Mouse (Mus musculus) liver, postnatal 0 days (tissue): Measurements from ENCODE around the gene Furin.

ENCODE experiments used
- CTCF ChIP-seq: sonication (generic); IDR thresholded peaks from 2 replicates; pipeline ENCODE4 v1.5.1; 2016; ENCODE audit warnings: antibody characterized with exemption, low read depth
- EP300 ChIP-seq: IDR thresholded peaks from 2 replicates; pipeline ENCODE4 v1.6.1; 2016; ENCODE audit warnings: antibody characterized with exemption, low read depth, mild to moderate bottlenecking

DNA sequence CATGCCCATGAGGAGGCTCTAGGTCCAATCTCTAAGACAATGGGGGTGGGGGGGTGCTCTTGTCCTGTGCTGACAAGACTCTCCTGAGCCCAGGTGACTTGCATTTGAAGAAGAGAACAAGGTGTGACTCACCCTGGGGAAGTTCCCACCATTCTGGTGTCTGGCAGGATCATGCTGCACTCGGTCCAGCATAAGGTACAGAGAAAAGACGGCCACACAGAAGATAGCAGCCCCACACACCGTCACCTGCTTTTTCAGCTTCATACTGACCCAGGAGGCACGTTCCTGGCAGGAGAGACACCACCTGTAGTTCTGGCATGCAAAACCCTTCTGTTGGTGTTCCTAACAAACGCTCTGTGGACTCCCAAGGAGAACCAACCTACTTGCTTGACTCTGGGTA, 35.8 kb downstream of the Furin start:
- TF ChIP-seq CTCF = no peak
- TF ChIP-seq EP300 = no peak
